Mouse (Mus musculus) olfactory bulb, adult 2 months (tissue): ENCODE results near the gene Zfp704.

Experiments
- CTCF ChIP-seq: fragments of 200-500 bp; IDR thresholded peaks from 2 replicates; pipeline ENCODE4 v1.5.1; 2012; ENCODE audit warnings: low read depth, mild to moderate bottlenecking, low read length, moderate library complexity; ENCODE audit not compliant: insufficient read depth
- POLR2A ChIP-seq: fragments of 200-500 bp; IDR thresholded peaks from 2 replicates; pipeline ENCODE4 v1.6.1; 2012; ENCODE audit warnings: mild to moderate bottlenecking, low read depth, low read length, moderate library complexity; ENCODE audit not compliant: insufficient read depth

GRCm38 (mm10) chr3:9591416-9592110, 18.3 kb downstream of the Zfp704 start:
- TF ChIP-seq CTCF (no peak), POLR2A (no peak)
